Mouse (Mus musculus) forebrain, embryonic 16.5 days (tissue): Measurements from ENCODE around the gene Map3k4. TPM values are rescaled to one million over a fixed set of nuclear protein-coding genes. Genes with fewer than 3 reads are reported as not detected.
A peak's percentile ranks its signal among the peaks of the same experiment; 100 is the strongest.

Source experiments
- ATAC-seq: fragments of 200-750 bp; cut with Nextera tagmentation; 2 replicates; pipeline ENCODE4 v1.8.0; 2017; ENCODE audit warnings: mild to moderate bottlenecking, moderate library complexity
- H3K27ac ChIP-seq: fragments of 300-500 bp; sonication (generic); 2 replicates; pipeline ENCODE4 v1.5.1; 2014; ENCODE audit warnings: low read length, control low read depth
- H3K27me3 ChIP-seq: fragments of 300-500 bp; sonication (generic); replicated peaks from 2 replicates; pipeline ENCODE4 v1.6.1; 2014; ENCODE audit warnings: low read length; ENCODE audit not compliant: control insufficient read depth, insufficient read depth
- H3K36me3 ChIP-seq: fragments of 300-500 bp; sonication (generic); 2 replicates; pipeline ENCODE4 v1.6.1; 2014; ENCODE audit not compliant: control insufficient read depth, insufficient read depth
- H3K4me1 ChIP-seq: fragments of 300-500 bp; sonication (generic); replicated peaks from 2 replicates; pipeline ENCODE4 v1.6.1; 2014; ENCODE audit warnings: low read length; ENCODE audit not compliant: control insufficient read depth, insufficient read depth
- H3K4me2 ChIP-seq: fragments of 300-500 bp; sonication (generic); 2 replicates; pipeline ENCODE4 v1.6.1; 2014; ENCODE audit warnings: mild to moderate bottlenecking, low read length, control low read depth
- H3K4me3 ChIP-seq: fragments of 300-500 bp; sonication (generic); replicated peaks from 2 replicates; pipeline ENCODE4 v1.5.1; 2014; ENCODE audit warnings: mild to moderate bottlenecking, low read length, control low read depth
- H3K9ac ChIP-seq: fragments of 300-500 bp; sonication (generic); replicated peaks from 2 replicates; pipeline ENCODE4 v1.6.1; 2014; ENCODE audit warnings: low read depth, low read length, control low read depth
- H3K9me3 ChIP-seq: fragments of 300-500 bp; sonication (generic); 2 replicates; pipeline ENCODE4 v1.6.1; 2016; ENCODE audit warnings: low read length; ENCODE audit not compliant: control insufficient read depth
- WGBS: fragments of 180-500 bp; shearing (Covaris S2); extraction: QIAGEN DNeasy Blood & Tissue Kit; methylation state at CpG from one replicate; pipeline ENCODE4 v1.1.7; 2014; 5-methylcytosine and 5-hydroxymethylcytosine counted together
- polyA plus RNA-seq: library from polyadenylated mRNA; unstranded; fragments of >200 nt; fragmentation: Nextera tagmentation; extraction: Ambion mirVana; gene quantifications from 2 replicates; pipeline ENCODE4 v1.2.1, GENCODE M21; 2015

Map3k4 gene
- polyA plus RNA-seq = 33.7 and 37.8 TPM in 2 replicates

DNA sequence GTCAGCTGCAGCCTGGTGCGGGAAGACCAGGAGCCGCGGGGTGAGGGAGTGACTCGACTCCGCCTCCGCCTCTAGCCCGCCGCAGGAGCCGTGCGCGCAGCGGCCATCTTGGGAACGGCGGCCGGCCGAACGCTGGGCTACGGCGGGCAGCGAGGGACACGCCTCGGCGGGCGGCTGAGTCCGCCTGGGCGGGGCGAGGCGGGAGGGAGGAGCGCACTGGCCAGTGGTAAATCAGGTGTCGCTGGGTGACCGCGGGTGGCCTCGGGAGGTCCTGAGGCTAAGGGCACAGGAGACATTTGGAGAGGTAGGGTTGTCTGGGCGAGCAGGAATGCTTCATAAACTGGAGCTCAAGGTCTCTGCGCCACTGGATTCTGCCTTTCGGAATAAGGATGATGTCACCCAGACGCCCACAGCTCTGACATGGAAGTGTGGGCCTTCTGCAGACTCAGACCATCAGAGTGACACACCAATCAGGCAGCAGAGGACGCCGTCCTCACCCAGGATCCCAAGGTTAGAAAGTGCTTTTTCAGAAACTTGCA, at the start of gene Map3k4:
Gene Map3k4 (minus strand): TSS at position 134 of the 539 bp plus-strand sequence.
- 0% methylated on average over 39 of the region's 39 CpGs for WGBS
- peak; percentile 94 for ATAC-seq

GRCm38 (mm10) chr17:12367373-12367930, 48.9 kb upstream of the Map3k4 start:
- H3K9ac ChIP-seq = no peak overlapping the region
- H3K4me1 ChIP-seq = peaks cover 3% of the 10 kb centered on the region; the same call in 1 of the 2 replicates
- no peak overlapping the region for H3K4me3 ChIP-seq
- H3K4me2 ChIP-seq = no peak overlapping the region
- H3K9me3 ChIP-seq = no peaks in the 10 kb centered on the region
- H3K27ac ChIP-seq = no peak overlapping the region
- H3K36me3 ChIP-seq = no peaks in the 10 kb centered on the region
- WGBS = 35% methylated on average over 5 of the region's 5 CpGs
- H3K27me3 ChIP-seq = no peaks in the 10 kb centered on the region
- peak; percentile 83 for ATAC-seq

More for the DNA sequence above, at the start of gene Map3k4:
- H3K9ac ChIP-seq = peak within 1 kb of the TSS; percentile 96
- no peaks in the 10 kb centered on the region for H3K27me3 ChIP-seq
- no peaks in the 10 kb centered on the region for H3K9me3 ChIP-seq
- no peaks in the 10 kb centered on the region for H3K36me3 ChIP-seq
- peaks cover 32% of the 10 kb centered on the region for H3K4me1 ChIP-seq
- H3K27ac ChIP-seq = peak within 1 kb of the TSS; percentile 95
- H3K4me3 ChIP-seq = peak within 1 kb of the TSS; percentile 88
- peak within 1 kb of the TSS; percentile 68 for H3K4me2 ChIP-seq

GRCm38 (mm10) chr17:12364426-12364735, 45.8 kb upstream of the Map3k4 start:
- WGBS = 34% methylated on average over 8 of the region's 8 CpGs
- 0 out of 2 replicates have a peak, but pooled peaks have one; percentile 49 for ATAC-seq
- H3K36me3 ChIP-seq = no peaks in the 10 kb centered on the region
- H3K9ac ChIP-seq = no peak overlapping the region
- no peak overlapping the region for H3K27ac ChIP-seq
- H3K27me3 ChIP-seq = no peaks in the 10 kb centered on the region
- H3K4me2 ChIP-seq = no peak overlapping the region
- H3K4me1 ChIP-seq = peaks cover 3% of the 10 kb centered on the region; the same call in 1 of the 2 replicates
- H3K4me3 ChIP-seq = no peak overlapping the region
- no peaks in the 10 kb centered on the region for H3K9me3 ChIP-seq

- 74% methylated on average over 11 of the region's 11 CpGs for WGBS
- no peak for ATAC-seq
- H3K9me3 ChIP-seq = no peaks in the 10 kb centered on the region
Measured at GRCm38 (mm10) chr17:12363601-12364425, 45.2 kb upstream of the Map3k4 start.

DNA sequence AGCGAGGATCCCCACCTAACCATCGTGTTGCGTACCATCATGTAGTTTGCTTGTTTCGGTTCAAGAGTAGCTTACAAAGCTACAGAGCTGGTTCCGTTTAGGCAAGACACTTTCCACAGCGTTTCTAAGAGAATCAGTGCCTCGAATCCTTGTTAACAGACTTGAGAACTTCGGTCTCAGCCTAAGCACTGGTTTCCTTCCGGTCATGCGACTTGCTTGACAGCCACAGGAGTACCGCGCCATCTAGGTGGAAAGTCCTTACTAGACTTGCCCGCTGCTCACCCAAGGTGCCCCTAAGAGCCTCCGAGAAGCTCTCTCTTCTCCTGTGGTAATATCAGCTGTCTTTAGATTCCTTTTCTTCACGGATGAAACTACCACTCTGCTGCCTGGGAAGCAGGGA, 41.3 kb upstream of the Map3k4 start:
- Histone ChIP-seq H3K27ac (no peak overlapping the region), H3K4me3 (no peak overlapping the region), H3K27me3 (no peaks in the 10 kb centered on the region), H3K9me3 (no peaks in the 10 kb centered on the region), H3K36me3 (no peaks in the 10 kb centered on the region), H3K4me2 (no peak overlapping the region), H3K4me1 (peaks cover 5% of the 10 kb centered on the region; the same call in 1 of the 2 replicates), H3K9ac (no peak overlapping the region)
- 86% methylated on average over 15 of the region's 15 CpGs for WGBS
- ATAC-seq = no peak

More at GRCm38 (mm10) chr17:12363601-12364425, 45.2 kb upstream of the Map3k4 start:
- no peak overlapping the region for H3K4me2 ChIP-seq
- H3K4me3 ChIP-seq = no peak overlapping the region
- H3K4me1 ChIP-seq = peaks cover 3% of the 10 kb centered on the region; the same call in 1 of the 2 replicates
- H3K9ac ChIP-seq = no peak overlapping the region
- no peaks in the 10 kb centered on the region for H3K36me3 ChIP-seq
- no peaks in the 10 kb centered on the region for H3K27me3 ChIP-seq
- H3K27ac ChIP-seq = no peak overlapping the region

- H3K9me3 ChIP-seq = no peaks in the 10 kb centered on the region
- WGBS = 32% methylated on average over 1 of the region's 1 CpGs
- ATAC-seq = no peak
Measured at GRCm38 (mm10) chr17:12352781-12353180, 34.2 kb upstream of the Map3k4 start.

DNA sequence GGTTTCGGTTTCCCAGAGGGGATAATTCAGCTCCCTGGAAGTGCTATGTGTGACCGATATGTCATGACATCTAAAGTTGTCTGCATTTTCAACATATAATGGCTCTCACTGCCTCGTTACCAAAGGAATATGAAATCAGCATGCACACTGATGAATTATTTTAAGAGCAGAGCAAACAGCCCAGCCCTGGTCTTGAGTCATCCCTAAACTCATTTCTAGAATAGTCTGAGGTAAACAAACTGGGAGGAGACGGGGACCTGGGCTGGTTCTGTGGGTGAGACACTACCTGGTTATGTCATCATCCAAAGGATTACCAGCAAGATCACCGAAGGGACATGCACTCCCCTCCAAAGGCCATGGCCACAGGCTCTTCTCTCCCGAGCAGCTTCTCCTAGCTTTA, 33.0 kb upstream of the Map3k4 start:
- no peak overlapping the region for H3K9ac ChIP-seq
- ATAC-seq = no peak
- no peak overlapping the region for H3K4me2 ChIP-seq
- no peak overlapping the region for H3K4me3 ChIP-seq
- H3K9me3 ChIP-seq = no peaks in the 10 kb centered on the region
- H3K27ac ChIP-seq = no peak overlapping the region
- H3K36me3 ChIP-seq = no peaks in the 10 kb centered on the region
- H3K27me3 ChIP-seq = no peaks in the 10 kb centered on the region
- H3K4me1 ChIP-seq = no peaks in the 10 kb centered on the region
- 92% methylated on average over 6 of the region's 6 CpGs for WGBS

More at GRCm38 (mm10) chr17:12352781-12353180, 34.2 kb upstream of the Map3k4 start:
- Histone ChIP-seq H3K9ac (no peak overlapping the region), H3K4me1 (no peaks in the 10 kb centered on the region), H3K4me3 (no peak overlapping the region), H3K27me3 (no peaks in the 10 kb centered on the region), H3K4me2 (no peak overlapping the region), H3K27ac (no peak overlapping the region), H3K36me3 (no peaks in the 10 kb centered on the region)

GRCm38 (mm10) chr17:12347462-12347861, 28.9 kb upstream of the Map3k4 start:
- 86% methylated on average over 1 of the region's 1 CpGs for WGBS
- Histone ChIP-seq H3K4me2 (no peak overlapping the region), H3K9me3 (no peaks in the 10 kb centered on the region), H3K27ac (no peak overlapping the region), H3K27me3 (no peaks in the 10 kb centered on the region), H3K4me1 (no peaks in the 10 kb centered on the region), H3K4me3 (no peak overlapping the region), H3K36me3 (no peaks in the 10 kb centered on the region), H3K9ac (no peak overlapping the region)
- ATAC-seq = no peak

GRCm38 (mm10) chr17:12343702-12344376, 25.2 kb upstream of the Map3k4 start:
- Histone ChIP-seq H3K27me3 (no peaks in the 10 kb centered on the region), H3K4me3 (no peak overlapping the region), H3K4me1 (no peaks in the 10 kb centered on the region), H3K27ac (no peak overlapping the region), H3K9me3 (no peaks in the 10 kb centered on the region), H3K9ac (no peak overlapping the region), H3K36me3 (no peaks in the 10 kb centered on the region), H3K4me2 (no peak overlapping the region)
- no peak for ATAC-seq
- WGBS = 75% methylated on average over 9 of the region's 9 CpGs
